In the genomic region with DNA sequence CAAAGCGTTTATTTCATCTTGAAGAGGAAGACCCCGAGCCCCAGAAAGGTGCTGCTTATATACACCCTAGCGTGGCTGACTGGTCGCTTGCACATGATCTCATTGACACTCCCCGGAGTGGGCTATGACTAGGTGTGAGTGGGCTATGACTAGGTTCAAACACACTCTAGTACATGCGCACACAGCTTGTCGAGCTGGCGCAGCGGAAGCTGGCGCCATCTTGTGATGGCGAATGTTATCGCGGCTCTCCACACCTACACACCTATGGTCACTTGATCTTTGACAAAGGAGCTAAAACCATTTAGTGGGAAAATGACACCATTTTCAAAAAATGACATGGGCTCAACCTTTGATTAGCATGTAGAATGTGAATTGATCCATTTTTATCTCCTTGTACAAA, we compare ENCODE assay signal across 19 mouse cellular contexts.
DNase-seq lines count a peak whose midpoint lies in the region; ATAC-seq and TF ChIP-seq lines count a peak whose summit lies in the region.
"Had no signal": no experiment of that assay in that cellular context is flagged by ENCODE, and none has a peak within 500 bp of the region (broad histone marks: within the 10 kb centered on the region; RNA-seq: fewer than 3 reads in every experiment).

No protein-coding gene starts in this region.

- ATAC-seq in kidney, postnatal 0 days (replicated peaks; ENCODE audit: low FRiP score, low read depth): no peak
- ATAC-seq in kidney, embryonic 16.5 days (ENCODE audit: low FRiP score, low TSS enrichment): no peak
- ATAC-seq: midbrain, embryonic 16.5 days had no signal

- H3K4me3 ChIP-seq in kidney, postnatal 0 days (replicated peaks; ENCODE audit: low read depth, low read length): no peak overlapping the region
- no peak overlapping the region for H3K4me3 ChIP-seq in kidney, embryonic 16.5 days (ENCODE audit: low read length)
- H3K4me3 ChIP-seq in E14TG2a.4 (replicated peaks; ENCODE audit: low read length): no peak overlapping the region
- H3K4me3 ChIP-seq in embryonic facial prominence, embryonic 10.5 days: no peak overlapping the region
- H3K4me3 ChIP-seq: embryonic facial prominence, embryonic 13.5 days; heart, adult 2 months; heart, embryonic 15.5 days; kidney, embryonic 15.5 days; liver, embryonic 13.5 days; neural tube, embryonic 12.5 days had no signal

- peak; percentile 9; the same call in 1 of the 2 replicates for TF ChIP-seq CTCF in kidney, postnatal 0 days (IDR thresholded peaks at IDR 0.05; ENCODE audit: low read depth)
- peak; percentile 44 for TF ChIP-seq CTCF in E14TG2a.4 (conservative IDR thresholded peaks at IDR 0.05; ENCODE audit: low read length)

- H3K9me3 ChIP-seq in kidney, postnatal 0 days (replicated peaks; ENCODE audit: low read length): no peaks in the 10 kb centered on the region
- no peaks in the 10 kb centered on the region for H3K9me3 ChIP-seq in kidney, embryonic 16.5 days (ENCODE audit: low read length)
- no peaks in the 10 kb centered on the region for H3K9me3 ChIP-seq in E14TG2a.4 (ENCODE audit: low read length)
- H3K9me3 ChIP-seq in embryonic facial prominence, embryonic 10.5 days: no peaks in the 10 kb centered on the region
- H3K9me3 ChIP-seq: embryonic facial prominence, embryonic 13.5 days; heart, embryonic 15.5 days; kidney, embryonic 15.5 days; liver, embryonic 13.5 days; neural tube, embryonic 12.5 days had no signal

- no peak overlapping the region for H3K9ac ChIP-seq in kidney, postnatal 0 days (ENCODE audit: low read depth, low read length)
- no peak overlapping the region for H3K9ac ChIP-seq in kidney, embryonic 16.5 days (replicated peaks; ENCODE audit: low read length)
- H3K9ac ChIP-seq: embryonic facial prominence, embryonic 13.5 days; heart, embryonic 15.5 days; kidney, embryonic 15.5 days; liver, embryonic 13.5 days; neural tube, embryonic 12.5 days had no signal

- WGBS in kidney, postnatal 0 days: 56% methylated on average over 13 of the region's 13 CpGs
- 50% methylated on average over 13 of the region's 13 CpGs for WGBS in kidney, embryonic 16.5 days
- 48% methylated on average over 13 of the region's 13 CpGs for WGBS in embryonic facial prominence, embryonic 10.5 days

- H3K27me3 ChIP-seq in kidney, postnatal 0 days (ENCODE audit: insufficient read depth, low read length): no peaks in the 10 kb centered on the region
- H3K27me3 ChIP-seq in kidney, embryonic 16.5 days (ENCODE audit: insufficient read depth, low read length): no peaks in the 10 kb centered on the region
- H3K27me3 ChIP-seq in E14TG2a.4 (ENCODE audit: insufficient read depth, low read length): peaks cover 3% of the 10 kb centered on the region; the same call in 1 of the 2 replicates
- H3K27me3 ChIP-seq in embryonic facial prominence, embryonic 10.5 days (replicated peaks; ENCODE audit: low read depth, poor library complexity, severe bottlenecking): no peaks in the 10 kb centered on the region
- H3K27me3 ChIP-seq: embryonic facial prominence, embryonic 13.5 days; heart, embryonic 15.5 days; kidney, embryonic 15.5 days; liver, embryonic 13.5 days; neural tube, embryonic 12.5 days had no signal

- H3K36me3 ChIP-seq in kidney, postnatal 0 days (ENCODE audit: insufficient read depth, low read length): no peaks in the 10 kb centered on the region
- no peaks in the 10 kb centered on the region for H3K36me3 ChIP-seq in kidney, embryonic 16.5 days (ENCODE audit: insufficient read depth, low read length)
- no peaks in the 10 kb centered on the region for H3K36me3 ChIP-seq in E14TG2a.4 (ENCODE audit: insufficient read depth, low read length)
- no peaks in the 10 kb centered on the region for H3K36me3 ChIP-seq in embryonic facial prominence, embryonic 10.5 days (replicated peaks)
- H3K36me3 ChIP-seq: embryonic facial prominence, embryonic 13.5 days; heart, embryonic 15.5 days; kidney, embryonic 15.5 days; liver, embryonic 13.5 days; neural tube, embryonic 12.5 days had no signal

- no peak overlapping the region for H3K27ac ChIP-seq in kidney, postnatal 0 days
- H3K27ac ChIP-seq in kidney, embryonic 16.5 days (ENCODE audit: low read length): no peak overlapping the region
- no peak overlapping the region for H3K27ac ChIP-seq in embryonic facial prominence, embryonic 10.5 days (replicated peaks)
- H3K27ac ChIP-seq: embryonic facial prominence, embryonic 13.5 days; heart, adult 2 months; heart, embryonic 15.5 days; kidney, embryonic 15.5 days; liver, embryonic 13.5 days; neural tube, embryonic 12.5 days had no signal

- H3K4me2 ChIP-seq in kidney, postnatal 0 days (ENCODE audit: low read length): no peak overlapping the region
- no peak overlapping the region for H3K4me2 ChIP-seq in kidney, embryonic 16.5 days (replicated peaks; ENCODE audit: low read depth, low read length)
- H3K4me2 ChIP-seq: embryonic facial prominence, embryonic 13.5 days; heart, embryonic 15.5 days; kidney, embryonic 15.5 days; liver, embryonic 13.5 days; neural tube, embryonic 12.5 days had no signal

- DNase-seq in kidney, postnatal 0 days (ENCODE audit: low spot score): no peak
- DNase-seq in ES-CJ7 (ENCODE audit: low read depth, low spot score): peak; percentile 71
- DNase-seq in embryonic facial prominence, embryonic 10.5 days (ENCODE audit: low spot score): peak; percentile 8
- DNase-seq in right cerebral cortex, adult 18-20 months: no peak
- no peak for DNase-seq in heart, adult 18-20 months
- DNase-seq: adrenal gland, postnatal 36 days; cerebellum, postnatal 25 days; gastrocnemius, postnatal 10 days; heart, adult 2 months; left cerebral cortex, postnatal 4 days; liver, embryonic 13.5 days; lung, postnatal 10 days had no signal

- H3K4me1 ChIP-seq in kidney, postnatal 0 days (replicated peaks; ENCODE audit: insufficient read depth, low read length): no peaks in the 10 kb centered on the region
- no peaks in the 10 kb centered on the region for H3K4me1 ChIP-seq in kidney, embryonic 16.5 days (ENCODE audit: insufficient read depth, low read length)
- H3K4me1 ChIP-seq in E14TG2a.4 (replicated peaks; ENCODE audit: low read depth, low read length): no peaks in the 10 kb centered on the region
- no peaks in the 10 kb centered on the region for H3K4me1 ChIP-seq in embryonic facial prominence, embryonic 10.5 days
- H3K4me1 ChIP-seq: embryonic facial prominence, embryonic 13.5 days; heart, embryonic 15.5 days; kidney, embryonic 15.5 days; liver, embryonic 13.5 days; neural tube, embryonic 12.5 days had no signal

Comparison
In these comparisons a context has a peak if more than half of its experiments do, and no peak if none do; other contexts are left out.
1. DNase-seq: peak in ES-CJ7 (single experiment) and embryonic facial prominence, embryonic 10.5 days (single experiment); none in kidney, postnatal 0 days (single experiment), right cerebral cortex, adult 18-20 months (single experiment) and heart, adult 18-20 months (0 of 2).